Mouse (Mus musculus) spleen, postnatal 10 days (tissue): Measurements from ENCODE around the gene Rimbp2.

ENCODE experiments used
- DNase-seq, 2 experiments: peaks; one replicate each; pipeline ENCODE4 v3.0.0; 2021 to 2022; ENCODE audit warnings: low spot score in 2 of 2

Rimbp2 gene

GRCm38 (mm10) chr5:128932776-128933175 is 20.5 kb downstream of the Rimbp2 start:
- no peak for DNase-seq

- DNase-seq = no peak
Observed at GRCm38 (mm10) chr5:128925073-128925472, 28.2 kb downstream of the Rimbp2 start.

- DNase-seq = no peak
Observed at GRCm38 (mm10) chr5:128920112-128920511, 33.2 kb downstream of the Rimbp2 start.

- DNase-seq = peak in 1 of 2 experiments; percentile 43
Observed at GRCm38 (mm10) chr5:128917116-128917959, 35.9 kb downstream of the Rimbp2 start.

GRCm38 (mm10) chr5:128913820-128914219 is 39.5 kb downstream of the Rimbp2 start:
- no peak for DNase-seq

- DNase-seq = no peak
Observed at GRCm38 (mm10) chr5:128912374-128912773, 40.9 kb downstream of the Rimbp2 start.

- no peak for DNase-seq
Observed at GRCm38 (mm10) chr5:128911593-128911992, 41.7 kb downstream of the Rimbp2 start.

GRCm38 (mm10) chr5:128904113-128904512 is 49.2 kb downstream of the Rimbp2 start:
- no peak for DNase-seq

GRCm38 (mm10) chr5:128903120-128903519 is 50.2 kb downstream of the Rimbp2 start:
- no peak for DNase-seq

- no peak for DNase-seq
Observed at GRCm38 (mm10) chr5:128899971-128900370, 53.3 kb downstream of the Rimbp2 start.

- DNase-seq = no peak
Observed at GRCm38 (mm10) chr5:128894921-128895320, 58.4 kb downstream of the Rimbp2 start.

- no peak for DNase-seq
Observed at GRCm38 (mm10) chr5:128887546-128887945, 65.7 kb downstream of the Rimbp2 start.

GRCm38 (mm10) chr5:128884320-128884719 is 69.0 kb downstream of the Rimbp2 start:
- no peak for DNase-seq

GRCm38 (mm10) chr5:128879092-128879491 is 74.2 kb downstream of the Rimbp2 start:
- no peak for DNase-seq

GRCm38 (mm10) chr5:128877425-128878035 is 75.8 kb downstream of the Rimbp2 start:
- no peak for DNase-seq

GRCm38 (mm10) chr5:128871706-128872105 is 81.6 kb downstream of the Rimbp2 start:
- DNase-seq = no peak

- DNase-seq = no peak
Observed at GRCm38 (mm10) chr5:128866811-128867210, 86.5 kb downstream of the Rimbp2 start.

- DNase-seq = no peak
Observed at GRCm38 (mm10) chr5:128866291-128866690, 87.0 kb downstream of the Rimbp2 start.

- DNase-seq = no peak
Observed at GRCm38 (mm10) chr5:128863497-128863896, 89.8 kb downstream of the Rimbp2 start.

- no peak for DNase-seq
Observed at GRCm38 (mm10) chr5:128860907-128861306, 92.4 kb downstream of the Rimbp2 start.

- no peak for DNase-seq
Observed at GRCm38 (mm10) chr5:128852791-128853190, 100.5 kb downstream of the Rimbp2 start.

- DNase-seq = no peak
Observed at GRCm38 (mm10) chr5:128847806-128848205, 105.5 kb downstream of the Rimbp2 start.

- DNase-seq = no peak
Observed at GRCm38 (mm10) chr5:128846433-128847040, 106.7 kb downstream of the Rimbp2 start.
